Mouse (Mus musculus): ENCODE data around the gene Rpap1. TPM values are rescaled to one million over a fixed set of nuclear protein-coding genes. Genes with fewer than 3 reads are reported as not detected.

Gene Rpap1
- polyA plus RNA-seq, 1 experiment from 2014 or later: 26.7 TPM

DNA sequence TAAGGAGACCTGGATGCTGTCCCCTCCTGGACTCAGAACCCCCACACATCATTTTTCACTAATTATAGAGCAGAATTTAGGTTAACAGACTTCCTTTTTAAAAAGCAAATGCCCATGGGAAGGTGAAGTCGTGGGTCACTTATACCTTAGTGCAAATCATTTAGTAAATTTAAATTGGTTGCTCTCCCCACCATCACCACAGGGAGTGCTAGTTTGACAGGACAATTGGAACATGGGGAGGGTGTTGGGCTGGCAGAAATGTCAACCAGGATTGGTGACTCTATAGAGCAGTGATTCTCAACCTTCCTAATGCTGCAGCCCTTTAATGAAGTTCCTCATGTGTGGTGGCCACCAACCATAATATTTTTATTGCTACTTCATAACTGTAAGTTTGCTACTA, 42.1 kb downstream of the Rpap1 start:
- Histone ChIP-seq H3K4me3 (replicated peaks; ENCODE audit: low read length) (no peak overlapping the region), H3K27ac (ENCODE audit: low read length) (peak overlapping the region; percentile 86)
- WGBS: 6% methylated on average over 1 of the region's 1 CpGs

DNA sequence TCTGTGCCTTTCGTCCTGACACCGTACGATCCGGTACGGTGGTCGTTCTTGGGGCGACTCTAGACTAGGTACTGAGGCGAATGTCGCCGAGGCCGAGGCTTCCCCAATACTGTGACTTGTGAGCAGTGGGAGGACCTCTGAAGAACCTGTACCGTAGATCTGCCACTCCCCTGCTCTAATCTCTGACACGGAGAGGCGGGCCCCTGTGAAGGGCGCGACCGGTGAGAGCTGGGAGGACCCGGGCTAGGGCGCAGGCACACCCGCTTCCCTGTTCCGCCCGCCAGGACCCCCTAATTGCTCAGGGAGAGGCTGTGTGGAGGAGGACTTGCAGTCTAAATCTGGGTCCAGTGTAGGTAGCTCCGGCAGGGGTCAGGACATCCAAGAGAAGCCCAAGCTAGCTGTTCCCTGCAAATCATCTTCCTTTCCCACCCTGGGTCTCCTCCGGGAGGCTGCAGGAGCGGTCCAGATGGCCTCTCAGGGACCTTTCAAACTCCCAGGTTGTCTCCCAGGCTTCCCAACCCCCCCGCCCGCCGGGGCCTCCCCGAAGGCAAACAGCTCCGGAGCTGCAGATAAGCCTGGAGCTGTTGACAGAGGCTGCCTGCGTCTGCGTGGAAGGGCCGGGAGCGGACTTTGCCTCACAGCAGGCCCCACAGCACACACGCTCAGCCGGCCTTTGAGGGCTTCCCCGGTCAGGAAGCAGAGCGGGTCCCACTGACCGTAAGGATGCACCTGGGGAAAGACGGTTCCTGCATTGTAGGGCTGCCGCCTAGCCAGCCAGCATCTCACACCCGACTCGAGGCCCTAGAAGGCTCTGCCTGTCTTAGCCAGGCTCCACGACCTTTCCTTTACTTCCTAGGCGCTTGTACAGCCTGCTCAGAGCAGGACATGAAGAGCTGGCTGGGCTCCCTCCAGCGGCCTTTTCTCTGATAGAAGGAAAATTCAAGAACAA, 42.9 kb downstream of the Rpap1 start:
- peak overlapping the region; percentile 86 for H3K27ac ChIP-seq (ENCODE audit: low read length)

More for the DNA sequence above, 42.1 kb downstream of the Rpap1 start:
- no peaks in the 10 kb centered on the region for H3K9me3 ChIP-seq (replicated peaks; ENCODE audit: control insufficient read depth, low read length)
- no peak for ATAC-seq (ENCODE audit: insufficient read depth, low FRiP score)
- H3K9ac ChIP-seq (ENCODE audit: low read length): no peak overlapping the region
- peak overlapping the region; percentile 100; the same call in 1 of the 2 replicates for H3K4me2 ChIP-seq (ENCODE audit: low read depth, low read length)
- H3K36me3 ChIP-seq (ENCODE audit: control insufficient read depth, insufficient read depth, low read length): no peaks in the 10 kb centered on the region
- H3K27me3 ChIP-seq (ENCODE audit: control insufficient read depth, insufficient read depth, low read length): peaks cover 19% of the 10 kb centered on the region
- H3K4me1 ChIP-seq (ENCODE audit: control insufficient read depth, insufficient read depth, low read length): peaks cover 21% of the 10 kb centered on the region

DNA sequence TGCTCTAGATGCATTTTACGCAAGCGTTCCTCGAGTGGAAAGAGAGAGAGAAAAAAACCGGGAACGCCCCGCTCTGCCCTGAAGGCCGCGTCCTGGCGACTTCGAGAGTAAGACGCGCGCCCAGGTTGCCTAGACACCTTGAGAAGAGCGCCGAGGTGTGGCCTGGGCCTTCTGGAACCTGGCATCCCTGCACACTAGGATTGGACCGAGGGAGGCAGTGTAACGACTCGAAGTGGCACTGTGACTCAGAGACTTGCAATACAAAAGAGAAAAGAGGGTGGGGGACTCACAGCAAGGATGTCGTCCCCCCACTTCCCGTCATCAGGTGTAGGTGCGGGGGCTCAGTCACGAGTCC, 43.6 kb downstream of the Rpap1 start:
- peak; percentile 14; the same call in 1 of the 2 replicates for ATAC-seq (ENCODE audit: insufficient read depth, low FRiP score)
- peak overlapping the region; percentile 86 for H3K27ac ChIP-seq (ENCODE audit: low read length)
- 13% methylated on average over 22 of the region's 22 CpGs for WGBS

More for the DNA sequence above, 42.9 kb downstream of the Rpap1 start:
- ATAC-seq (ENCODE audit: insufficient read depth, low FRiP score): peak; percentile 81
- H3K9me3 ChIP-seq (replicated peaks; ENCODE audit: control insufficient read depth, low read length): no peaks in the 10 kb centered on the region
- H3K4me1 ChIP-seq (ENCODE audit: control insufficient read depth, insufficient read depth, low read length): peaks cover 21% of the 10 kb centered on the region
- H3K9ac ChIP-seq (ENCODE audit: low read length): peak overlapping the region; percentile 72
- peak overlapping the region; percentile 70 for H3K4me3 ChIP-seq (replicated peaks; ENCODE audit: low read length)
- H3K4me2 ChIP-seq (ENCODE audit: low read depth, low read length): peak overlapping the region; percentile 100
- H3K36me3 ChIP-seq (ENCODE audit: control insufficient read depth, insufficient read depth, low read length): no peaks in the 10 kb centered on the region
- peaks cover 19% of the 10 kb centered on the region for H3K27me3 ChIP-seq (ENCODE audit: control insufficient read depth, insufficient read depth, low read length)
- 10% methylated on average over 46 of the region's 46 CpGs for WGBS

DNA sequence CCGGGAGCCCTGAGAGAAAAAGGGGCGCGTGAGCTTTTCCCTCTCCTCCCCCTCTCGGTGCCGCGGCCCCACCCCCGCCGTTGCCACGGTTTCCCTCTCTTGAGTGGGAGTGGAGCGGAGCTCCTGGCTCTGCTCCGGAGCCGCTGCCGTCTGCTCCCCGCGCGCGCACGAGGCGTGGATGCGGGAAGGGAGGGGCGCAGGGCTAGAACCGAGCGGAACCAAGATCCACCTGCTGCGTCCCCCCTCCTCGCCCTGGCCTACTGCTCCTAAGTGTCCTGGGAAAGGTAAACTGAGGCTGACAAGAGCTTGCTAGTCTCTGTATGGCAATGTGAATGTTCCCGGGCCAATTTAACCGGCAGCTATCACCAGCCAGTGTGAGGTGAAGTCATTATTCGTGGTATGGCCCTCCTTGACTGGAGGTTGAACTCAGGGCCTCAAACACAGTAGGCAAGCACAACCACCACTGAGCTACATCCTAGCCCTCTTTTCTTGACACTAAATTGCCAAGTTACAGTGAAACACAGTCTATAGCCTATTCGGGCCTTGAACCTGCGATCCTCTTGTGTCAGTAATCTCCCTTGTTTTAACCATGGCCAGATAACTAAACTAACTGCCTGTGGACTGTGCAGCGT, 44.0 kb downstream of the Rpap1 start:
- Histone ChIP-seq H3K27ac (ENCODE audit: low read length) (peak overlapping the region; percentile 86), H3K27me3 (ENCODE audit: control insufficient read depth, insufficient read depth, low read length) (peaks cover 19% of the 10 kb centered on the region), H3K4me3 (replicated peaks; ENCODE audit: low read length) (peak overlapping the region; percentile 70), H3K4me1 (ENCODE audit: control insufficient read depth, insufficient read depth, low read length) (peaks cover 21% of the 10 kb centered on the region), H3K9me3 (replicated peaks; ENCODE audit: control insufficient read depth, low read length) (no peaks in the 10 kb centered on the region), H3K9ac (ENCODE audit: low read length) (peak overlapping the region; percentile 72), H3K36me3 (ENCODE audit: control insufficient read depth, insufficient read depth, low read length) (no peaks in the 10 kb centered on the region), H3K4me2 (ENCODE audit: low read depth, low read length) (peak overlapping the region; percentile 100)
- 9% methylated on average over 31 of the region's 31 CpGs for WGBS
- no peak for ATAC-seq (ENCODE audit: insufficient read depth, low FRiP score)

More for the DNA sequence above, 43.6 kb downstream of the Rpap1 start:
- H3K27me3 ChIP-seq (ENCODE audit: control insufficient read depth, insufficient read depth, low read length): peaks cover 19% of the 10 kb centered on the region
- peaks cover 21% of the 10 kb centered on the region for H3K4me1 ChIP-seq (ENCODE audit: control insufficient read depth, insufficient read depth, low read length)
- no peaks in the 10 kb centered on the region for H3K9me3 ChIP-seq (replicated peaks; ENCODE audit: control insufficient read depth, low read length)
- H3K36me3 ChIP-seq (ENCODE audit: control insufficient read depth, insufficient read depth, low read length): no peaks in the 10 kb centered on the region
- peak overlapping the region; percentile 70 for H3K4me3 ChIP-seq (replicated peaks; ENCODE audit: low read length)
- H3K4me2 ChIP-seq (ENCODE audit: low read depth, low read length): peak overlapping the region; percentile 100
- H3K9ac ChIP-seq (ENCODE audit: low read length): peak overlapping the region; percentile 72

DNA sequence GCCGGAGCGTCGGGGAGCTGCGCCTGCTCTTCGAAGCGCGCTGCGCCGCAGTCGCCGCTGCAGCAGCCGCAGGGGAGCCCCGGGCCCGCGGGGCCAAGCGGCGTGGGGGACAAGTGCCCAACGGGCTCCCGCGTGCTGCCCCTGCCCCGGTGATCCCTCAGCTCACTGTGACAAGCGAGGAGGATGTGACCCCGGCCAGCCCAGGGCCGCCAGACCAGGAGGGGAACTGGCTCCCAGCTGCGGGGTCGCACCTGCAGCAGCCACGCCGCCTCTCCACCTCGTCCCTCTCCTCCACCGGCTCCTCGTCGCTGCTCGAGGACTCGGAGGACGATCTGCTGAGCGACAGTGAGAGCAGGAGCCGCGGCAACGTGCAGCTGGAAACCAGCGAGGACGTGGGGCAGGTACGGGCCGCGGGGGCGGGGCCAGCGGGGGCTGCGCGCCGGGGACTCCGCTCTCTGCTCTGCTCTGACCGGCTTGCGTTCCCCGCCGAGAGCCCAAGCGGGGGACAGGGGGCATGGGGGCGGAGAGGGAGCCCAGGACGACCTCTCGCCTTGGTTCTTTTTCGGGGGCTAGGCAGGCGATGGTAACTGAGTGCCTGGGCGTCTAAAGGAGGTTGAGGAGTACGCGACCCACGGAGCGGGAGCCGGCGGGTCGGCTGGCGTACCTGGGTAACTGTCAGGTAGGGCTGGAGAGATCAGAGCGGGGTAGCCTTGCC, 44.7 kb downstream of the Rpap1 start:
- peak overlapping the region; percentile 100 for H3K4me2 ChIP-seq (ENCODE audit: low read depth, low read length)
- no peaks in the 10 kb centered on the region for H3K36me3 ChIP-seq (ENCODE audit: control insufficient read depth, insufficient read depth, low read length)
- H3K4me1 ChIP-seq (ENCODE audit: control insufficient read depth, insufficient read depth, low read length): peaks cover 21% of the 10 kb centered on the region
- H3K9me3 ChIP-seq (replicated peaks; ENCODE audit: control insufficient read depth, low read length): no peaks in the 10 kb centered on the region
- H3K4me3 ChIP-seq (replicated peaks; ENCODE audit: low read length): peak overlapping the region; percentile 70
- peak overlapping the region; percentile 86 for H3K27ac ChIP-seq (ENCODE audit: low read length)
- ATAC-seq (ENCODE audit: insufficient read depth, low FRiP score): no peak
- peak overlapping the region; percentile 72 for H3K9ac ChIP-seq (ENCODE audit: low read length)
- peaks cover 19% of the 10 kb centered on the region for H3K27me3 ChIP-seq (ENCODE audit: control insufficient read depth, insufficient read depth, low read length)
- WGBS: under 1% methylated on average over 70 of the region's 70 CpGs

DNA sequence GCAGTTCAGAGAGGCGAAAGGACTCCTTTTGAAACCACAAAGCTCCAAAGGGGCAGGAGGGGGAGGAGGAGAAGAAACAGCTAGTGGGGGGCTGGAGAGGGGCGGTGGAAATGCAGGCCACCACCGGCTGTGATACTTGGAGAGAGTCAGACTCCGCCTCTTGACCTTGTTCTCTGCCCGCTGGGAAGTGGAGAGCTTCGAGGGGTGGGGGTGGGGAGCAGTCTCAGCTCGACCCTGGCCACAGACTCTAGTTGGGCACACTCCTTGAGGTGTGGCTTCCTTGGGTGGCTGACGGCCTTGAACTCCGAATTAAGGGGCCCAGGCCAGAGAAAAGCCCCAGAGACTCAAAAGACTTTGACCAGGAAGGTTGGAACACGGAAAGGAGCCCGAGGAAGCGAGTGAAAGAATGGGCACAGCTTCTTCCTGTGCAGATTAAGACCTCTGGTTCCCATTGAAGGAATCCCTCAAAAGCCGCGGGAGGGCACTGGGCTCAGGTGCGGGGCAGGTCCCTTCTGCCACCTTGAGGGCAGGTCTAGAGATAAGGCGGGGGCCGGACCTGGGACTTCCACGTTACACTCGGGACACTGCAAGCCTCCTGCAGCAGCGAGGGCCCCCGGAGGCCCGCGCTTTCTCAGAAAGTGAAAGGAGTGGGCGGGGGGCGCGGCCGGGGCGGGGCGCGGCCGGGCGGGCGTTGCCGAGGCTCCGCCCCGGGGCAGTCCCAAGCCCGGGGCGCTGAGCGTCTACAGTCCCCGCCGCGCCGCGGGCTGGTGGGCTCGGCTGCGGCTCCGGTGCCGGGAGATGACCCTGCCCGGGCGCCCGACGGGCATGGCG, 45.5 kb downstream of the Rpap1 start, which contains the start of gene Itpka:
Gene Itpka (plus strand): TSS at position 757 of the 831 bp plus-strand sequence.
- Histone ChIP-seq H3K4me2 (ENCODE audit: low read depth, low read length) (peak within 1 kb of the TSS; percentile 100), H3K27me3 (ENCODE audit: control insufficient read depth, insufficient read depth, low read length) (peaks cover 19% of the 10 kb centered on the region), H3K4me1 (ENCODE audit: control insufficient read depth, insufficient read depth, low read length) (peaks cover 21% of the 10 kb centered on the region), H3K27ac (ENCODE audit: low read length) (peak within 1 kb of the TSS; percentile 86), H3K36me3 (ENCODE audit: control insufficient read depth, insufficient read depth, low read length) (no peaks in the 10 kb centered on the region), H3K4me3 (replicated peaks; ENCODE audit: low read length) (peak within 1 kb of the TSS; percentile 70), H3K9me3 (replicated peaks; ENCODE audit: control insufficient read depth, low read length) (no peaks in the 10 kb centered on the region), H3K9ac (ENCODE audit: low read length) (peak within 1 kb of the TSS; percentile 72)
- peak; percentile 78 for ATAC-seq (ENCODE audit: insufficient read depth, low FRiP score)
- 0% methylated on average over 46 of the region's 53 CpGs for WGBS

DNA sequence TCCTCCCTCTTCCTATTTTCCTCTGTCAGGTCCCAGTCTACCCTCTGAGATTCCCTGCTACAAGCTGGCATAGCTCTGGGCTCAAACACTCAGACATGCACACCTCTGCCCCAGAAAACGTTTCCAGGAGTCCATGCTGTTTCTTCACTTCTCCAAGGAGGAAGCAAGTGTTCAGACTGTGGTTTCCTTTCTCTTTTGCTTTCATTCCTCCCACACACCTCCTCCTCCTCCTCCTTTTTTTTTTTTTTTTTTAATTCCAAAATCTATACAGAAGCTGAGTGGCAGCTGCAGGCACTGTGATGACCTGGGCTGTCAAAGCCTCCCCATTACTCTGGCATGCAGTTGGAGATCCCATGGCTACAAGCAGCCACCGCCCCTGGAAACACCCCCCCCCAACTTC, 46.8 kb downstream of the Rpap1 start:
- Histone ChIP-seq H3K4me2 (ENCODE audit: low read depth, low read length) (peak overlapping the region; percentile 100; the same call in 1 of the 2 replicates), H3K9ac (ENCODE audit: low read length) (no peak overlapping the region), H3K9me3 (replicated peaks; ENCODE audit: control insufficient read depth, low read length) (no peaks in the 10 kb centered on the region), H3K4me3 (replicated peaks; ENCODE audit: low read length) (no peak overlapping the region), H3K4me1 (ENCODE audit: control insufficient read depth, insufficient read depth, low read length) (peaks cover 21% of the 10 kb centered on the region), H3K27ac (ENCODE audit: low read length) (no peak overlapping the region), H3K27me3 (ENCODE audit: control insufficient read depth, insufficient read depth, low read length) (peaks cover 19% of the 10 kb centered on the region), H3K36me3 (ENCODE audit: control insufficient read depth, insufficient read depth, low read length) (no peaks in the 10 kb centered on the region)
- no peak for ATAC-seq (ENCODE audit: insufficient read depth, low FRiP score)
- 27% methylated on average over 2 of the region's 2 CpGs for WGBS

DNA sequence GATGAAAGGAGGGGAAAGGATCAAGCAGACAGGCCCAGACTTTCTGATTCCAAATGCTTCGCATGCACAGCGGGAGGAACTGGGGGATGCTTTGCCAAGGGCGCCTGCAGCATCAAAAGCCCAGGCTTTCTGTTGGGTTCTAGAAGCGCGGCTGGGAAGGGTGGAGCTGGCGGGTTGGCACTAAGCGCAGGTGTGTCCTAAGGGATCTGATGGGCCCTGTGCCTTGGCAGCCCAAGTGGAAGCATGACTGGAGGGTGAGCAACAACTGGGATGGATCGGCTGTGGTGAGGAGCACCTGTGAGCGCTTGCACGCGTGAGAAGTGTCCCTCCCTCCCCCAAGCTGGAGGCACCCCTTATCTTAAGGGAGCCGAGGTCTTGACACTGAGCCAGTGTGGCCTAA, 50.2 kb downstream of the Rpap1 start:
- WGBS: 16% methylated on average over 12 of the region's 12 CpGs
- Histone ChIP-seq H3K27ac (ENCODE audit: low read length) (no peak overlapping the region), H3K4me2 (ENCODE audit: low read depth, low read length) (no peak overlapping the region), H3K36me3 (ENCODE audit: control insufficient read depth, insufficient read depth, low read length) (peaks cover 14% of the 10 kb centered on the region; the same call in 1 of the 2 replicates), H3K27me3 (ENCODE audit: control insufficient read depth, insufficient read depth, low read length) (no peaks in the 10 kb centered on the region), H3K4me3 (replicated peaks; ENCODE audit: low read length) (no peak overlapping the region), H3K9ac (ENCODE audit: low read length) (0 out of 2 replicates have a peak overlapping the region, but pooled peaks have one; percentile 23), H3K9me3 (replicated peaks; ENCODE audit: control insufficient read depth, low read length) (no peaks in the 10 kb centered on the region), H3K4me1 (ENCODE audit: control insufficient read depth, insufficient read depth, low read length) (peaks cover 11% of the 10 kb centered on the region)
- no peak for ATAC-seq (ENCODE audit: insufficient read depth, low FRiP score)
